Mouse (Mus musculus) hindbrain, embryonic 15.5 days (tissue): Measurements from ENCODE around the gene Gm2016. TPM values are rescaled to one million over a fixed set of nuclear protein-coding genes. Genes with fewer than 3 reads are reported as not detected.
"Not testable (repeated sequence)": the region's sequence is repeated elsewhere in the genome, so short reads cannot be mapped to it uniquely, and the experiment has no call there.

ENCODE experiments used
- ATAC-seq: fragments of 200-750 bp; cut with Nextera tagmentation; 2 replicates; pipeline ENCODE4 v1.8.0; 2017; ENCODE audit warnings: low read depth, moderate number of reproducible peaks, moderate TSS enrichment; ENCODE audit not compliant: low FRiP score
- H3K27ac ChIP-seq: fragments of 300-500 bp; sonication (generic); replicated peaks from 2 replicates; pipeline ENCODE4 v1.5.1; 2015; ENCODE audit warnings: mild to moderate bottlenecking, inconsistent platforms
- H3K27me3 ChIP-seq: fragments of 300-500 bp; sonication (generic); 2 replicates; pipeline ENCODE4 v1.6.1; 2015; ENCODE audit warnings: control low read depth, inconsistent platforms
- H3K36me3 ChIP-seq: fragments of 300-500 bp; sonication (generic); 2 replicates; pipeline ENCODE4 v1.6.1; 2015; ENCODE audit warnings: control low read depth, inconsistent platforms
- H3K4me1 ChIP-seq: fragments of 300-500 bp; sonication (generic); replicated peaks from 2 replicates; pipeline ENCODE4 v1.6.1; 2015; ENCODE audit warnings: control low read depth, inconsistent platforms
- H3K4me2 ChIP-seq: fragments of 300-500 bp; sonication (generic); 2 replicates; pipeline ENCODE4 v1.6.1; 2015; ENCODE audit warnings: moderate library complexity, mild to moderate bottlenecking, inconsistent platforms
- H3K4me3 ChIP-seq: fragments of 300-500 bp; sonication (generic); 2 replicates; pipeline ENCODE4 v1.5.1; 2015; ENCODE audit warnings: mild to moderate bottlenecking, inconsistent platforms
- H3K9ac ChIP-seq: fragments of 300-500 bp; sonication (generic); 2 replicates; pipeline ENCODE4 v1.6.1; 2015; ENCODE audit warnings: inconsistent platforms
- H3K9me3 ChIP-seq: fragments of 300-500 bp; sonication (generic); 2 replicates; pipeline ENCODE4 v1.6.1; 2016; ENCODE audit warnings: control low read depth, inconsistent platforms
- WGBS: fragments of 180-500 bp; shearing (Covaris S2); methylation state at CpG from one replicate; pipeline ENCODE4 v1.1.7; 2015; 5-methylcytosine and 5-hydroxymethylcytosine counted together
- polyA plus RNA-seq: library from polyadenylated mRNA; unstranded; fragments of >200 nt; fragmentation: Nextera tagmentation; extraction: Ambion mirVana; gene quantifications from 2 replicates; pipeline ENCODE4 v1.2.1, GENCODE M21; 2015

Gene Gm2016
- not detected in 2 replicates for polyA plus RNA-seq

DNA sequence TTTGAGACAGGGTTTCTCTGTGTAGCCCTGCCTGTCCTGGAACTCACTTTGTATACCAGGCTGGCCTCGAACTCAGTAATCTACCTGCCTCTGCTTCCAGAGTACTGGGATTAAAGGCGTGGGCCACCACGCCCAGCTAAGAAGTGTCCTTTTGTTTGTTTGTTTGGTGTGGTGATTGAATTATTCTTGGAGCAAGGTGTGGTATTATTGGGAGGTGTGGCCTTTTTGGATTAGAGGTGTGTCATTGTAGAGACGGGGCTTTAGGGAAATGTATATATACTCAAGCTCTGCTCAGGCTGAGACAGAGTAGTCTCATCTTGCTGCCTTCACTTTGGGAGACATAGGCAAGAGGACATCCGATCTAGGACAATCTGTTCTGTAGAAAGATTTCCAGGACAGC, at the start of gene Gm2016:
Gm2016 (plus strand) TSS at position 301 of the 400 bp plus-strand sequence.
- H3K27ac ChIP-seq, H3K27me3 ChIP-seq, H3K4me1 ChIP-seq, H3K36me3 ChIP-seq, H3K4me3 ChIP-seq, H3K9ac ChIP-seq, H3K4me2 ChIP-seq, ATAC-seq, H3K9me3 ChIP-seq: not testable (repeated sequence)
- WGBS, result 85% methylated on average over 5 of the region's 5 CpGs

DNA sequence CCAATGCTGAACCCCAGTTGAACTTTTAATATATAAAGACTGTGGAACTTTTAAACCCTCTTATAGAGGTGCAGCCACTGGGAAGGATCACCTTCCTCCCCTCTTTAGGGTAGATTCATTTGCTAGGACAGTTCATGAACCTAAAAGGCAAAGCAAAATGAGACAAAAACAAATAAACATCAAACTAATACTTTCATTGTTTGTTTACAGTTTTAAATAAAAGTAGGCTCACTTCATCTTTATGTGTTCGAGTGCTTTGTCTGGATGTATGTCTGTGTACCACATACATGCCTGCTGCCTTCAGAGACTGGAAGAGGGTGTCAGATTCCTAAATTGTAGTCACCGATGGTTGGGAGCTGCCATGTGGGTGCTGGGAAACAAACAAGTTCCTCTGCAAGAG, 31.6 kb upstream of the Gm2016 start, which contains the start of gene Gm2001:
Gm2001 (minus strand) TSS at position 101 of the 400 bp plus-strand sequence.
- H3K4me1 ChIP-seq, H3K9ac ChIP-seq, H3K27me3 ChIP-seq, H3K4me2 ChIP-seq, H3K36me3 ChIP-seq, ATAC-seq, H3K27ac ChIP-seq, H3K4me3 ChIP-seq, H3K9me3 ChIP-seq: not testable (repeated sequence)
- WGBS, result 85% methylated on average over 2 of the region's 2 CpGs

DNA sequence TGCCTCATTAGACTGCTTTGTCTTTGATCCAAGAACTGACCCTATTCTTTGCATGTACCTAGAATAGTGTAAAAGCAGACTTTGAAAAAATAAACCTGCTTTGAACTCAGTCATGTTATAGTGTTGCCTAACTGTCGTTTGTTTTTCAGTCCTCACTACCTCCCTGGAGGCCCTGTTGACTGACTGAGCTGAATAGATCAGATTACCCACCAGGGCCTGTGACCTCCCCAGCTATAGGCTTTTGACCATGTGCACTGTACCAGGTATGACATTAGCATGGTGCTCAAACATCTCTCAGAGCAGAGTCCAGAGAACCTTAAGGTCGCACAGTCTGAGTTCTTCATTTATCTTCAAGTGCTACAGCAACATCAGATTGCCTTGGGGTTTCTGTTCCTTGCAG, 23.2 kb upstream of the Gm2016 start:
- not testable (repeated sequence) for H3K36me3 ChIP-seq, H3K9me3 ChIP-seq, H3K27me3 ChIP-seq, H3K4me1 ChIP-seq, H3K9ac ChIP-seq, H3K4me2 ChIP-seq, ATAC-seq, H3K4me3 ChIP-seq, H3K27ac ChIP-seq
- no CpG with 5 or more reads among the region's 2 CpGs for WGBS

DNA sequence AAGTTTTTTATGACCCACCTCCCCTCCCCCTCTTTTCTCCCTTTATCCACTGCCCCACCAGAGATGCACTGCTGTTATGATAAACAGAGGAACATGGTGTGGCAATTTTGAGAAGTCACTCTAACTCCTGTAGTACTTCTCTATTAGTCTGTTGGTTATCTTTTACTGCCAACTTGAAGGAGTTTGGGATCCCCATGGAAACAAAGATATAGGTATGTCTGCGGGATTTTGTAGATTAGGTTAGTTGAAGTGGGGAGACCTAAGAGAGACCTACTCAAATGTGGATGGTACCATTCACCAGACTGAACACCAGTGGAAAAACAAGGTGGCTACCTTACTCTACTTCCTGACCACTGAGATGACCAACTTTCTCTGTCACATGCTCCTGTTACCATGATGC, 17.8 kb upstream of the Gm2016 start:
- H3K27ac ChIP-seq, ATAC-seq, H3K4me1 ChIP-seq: not testable (repeated sequence)

DNA sequence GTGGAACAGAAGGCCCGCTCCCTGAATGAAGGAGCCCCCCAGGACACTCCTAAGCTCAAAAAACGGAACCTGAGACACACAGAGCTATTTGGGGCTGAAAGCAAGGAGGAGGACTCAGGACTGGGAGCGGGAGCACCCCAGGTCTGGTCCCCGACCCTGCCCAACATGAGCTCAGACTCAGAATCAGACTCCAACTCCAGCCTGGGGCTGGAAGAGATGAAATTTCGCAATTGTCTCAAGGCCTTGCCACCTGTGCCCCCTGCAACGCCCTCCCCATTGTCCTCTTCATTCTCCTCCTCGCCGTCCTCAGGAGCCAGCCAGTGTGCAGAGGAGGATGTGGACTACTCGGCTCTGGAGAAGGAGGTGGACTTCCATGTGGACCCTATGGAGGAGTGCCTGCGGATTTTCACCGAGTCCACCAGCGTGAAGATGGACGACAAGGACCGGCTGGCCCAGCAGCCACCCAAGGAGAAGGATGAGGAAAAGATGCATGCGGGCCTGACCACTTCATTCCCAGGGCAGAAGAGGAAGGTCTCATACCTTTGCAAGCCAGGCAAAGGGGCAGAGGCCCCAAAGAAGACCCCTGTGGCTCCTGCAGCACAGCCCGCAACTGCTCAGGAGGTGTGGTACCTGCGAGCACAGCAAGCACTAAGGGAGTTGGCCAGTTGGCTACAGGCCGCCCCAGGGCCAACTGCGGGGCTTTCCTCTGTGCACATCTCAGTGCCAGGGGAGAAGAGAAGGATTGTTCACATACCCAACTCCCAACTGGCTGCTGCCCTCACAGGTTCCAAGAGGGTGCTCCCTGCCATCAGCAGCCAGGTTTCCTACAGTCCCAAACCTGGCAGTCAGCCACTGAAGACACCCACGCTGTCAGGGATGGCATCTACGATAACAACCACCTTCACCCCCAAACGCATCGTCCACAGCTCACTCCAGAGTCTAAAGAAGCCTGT, 11.9 kb upstream of the Gm2016 start:
- ATAC-seq, H3K4me1 ChIP-seq, H3K4me2 ChIP-seq, H3K9ac ChIP-seq, H3K4me3 ChIP-seq, H3K27me3 ChIP-seq, H3K36me3 ChIP-seq, H3K27ac ChIP-seq, H3K9me3 ChIP-seq: not testable (repeated sequence)
- WGBS, result 89% methylated on average over 23 of the region's 23 CpGs

More for the DNA sequence above, 17.8 kb upstream of the Gm2016 start:
- 86% methylated on average over 1 of the region's 1 CpGs for WGBS
- not testable (repeated sequence) for H3K9ac ChIP-seq, H3K9me3 ChIP-seq, H3K27me3 ChIP-seq, H3K36me3 ChIP-seq, H3K4me2 ChIP-seq, H3K4me3 ChIP-seq

DNA sequence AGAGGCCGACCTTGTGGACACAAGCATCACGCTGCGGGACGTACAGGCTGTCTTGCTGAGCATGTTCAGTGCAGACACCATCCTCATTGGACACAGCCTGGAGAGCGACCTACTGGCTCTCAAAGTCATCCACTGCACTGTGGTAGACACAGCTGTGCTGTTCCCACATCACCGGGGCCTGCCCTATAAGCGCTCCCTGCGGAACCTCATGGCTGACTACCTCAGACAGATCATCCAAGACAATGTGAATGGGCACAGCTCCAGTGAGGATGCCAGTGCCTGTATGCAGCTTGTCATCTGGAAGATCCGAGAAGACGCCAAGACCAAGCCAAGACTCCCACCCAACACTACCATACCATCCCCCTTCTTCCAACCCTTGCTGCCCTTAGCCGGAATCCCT, 10.2 kb upstream of the Gm2016 start:
- not testable (repeated sequence) for ATAC-seq

DNA sequence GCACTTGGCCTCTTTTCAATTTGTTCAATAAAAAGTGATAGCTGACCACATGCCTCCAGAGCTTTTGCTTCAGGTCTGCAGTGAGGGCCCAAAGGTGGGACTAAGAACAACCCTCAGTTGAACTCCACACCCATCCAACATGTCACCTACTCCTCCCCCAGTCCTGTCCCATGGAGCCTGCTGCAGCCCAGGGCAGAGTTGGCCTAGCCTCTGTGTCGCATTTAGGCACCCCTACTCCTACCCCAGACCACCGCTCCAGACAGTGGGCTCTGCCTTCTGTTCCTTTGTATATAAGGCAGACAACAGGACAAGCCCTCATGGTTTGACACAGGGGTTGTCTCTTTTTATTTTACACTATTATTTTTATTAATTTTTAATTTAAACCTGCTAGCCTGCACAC, 9.8 kb upstream of the Gm2016 start:
- not testable (repeated sequence) for ATAC-seq, H3K36me3 ChIP-seq, H3K9me3 ChIP-seq, H3K4me2 ChIP-seq, H3K4me3 ChIP-seq, H3K4me1 ChIP-seq, H3K27me3 ChIP-seq, H3K9ac ChIP-seq, H3K27ac ChIP-seq
- 88% methylated on average over 2 of the region's 2 CpGs for WGBS

More for the DNA sequence above, 10.2 kb upstream of the Gm2016 start:
- not testable (repeated sequence) for H3K4me1 ChIP-seq, H3K27me3 ChIP-seq, H3K4me2 ChIP-seq, H3K9ac ChIP-seq, H3K9me3 ChIP-seq, H3K36me3 ChIP-seq, H3K4me3 ChIP-seq, H3K27ac ChIP-seq
- WGBS, result 94% methylated on average over 10 of the region's 11 CpGs

DNA sequence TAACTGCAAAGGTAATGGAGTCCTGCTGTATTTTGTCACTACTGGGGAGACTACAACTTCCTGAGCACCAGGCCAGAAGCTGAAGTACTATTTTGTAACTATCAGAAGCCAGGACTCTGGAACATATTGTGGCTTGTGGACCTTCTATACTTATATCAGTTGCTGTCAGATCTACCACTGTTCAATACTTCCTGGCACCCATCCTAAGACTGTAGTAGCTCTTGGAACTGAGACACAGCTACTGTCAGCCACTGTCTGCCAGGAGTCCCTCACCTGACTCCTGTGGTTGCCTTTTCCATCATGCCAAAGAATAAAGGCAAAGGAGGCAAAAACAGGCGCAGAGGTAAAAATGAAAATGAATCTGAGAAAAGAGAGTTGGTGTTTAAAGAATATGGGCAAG, 21.2 kb downstream of the Gm2016 start, which contains the start of gene Gm2022:
Gm2022 (plus strand) TSS at position 301 of the 400 bp plus-strand sequence.
- H3K4me2 ChIP-seq, ATAC-seq, H3K4me3 ChIP-seq, H3K4me1 ChIP-seq, H3K36me3 ChIP-seq, H3K9ac ChIP-seq, H3K27ac ChIP-seq, H3K27me3 ChIP-seq, H3K9me3 ChIP-seq: not testable (repeated sequence)
- WGBS, result 92% methylated on average over 1 of the region's 1 CpGs

DNA sequence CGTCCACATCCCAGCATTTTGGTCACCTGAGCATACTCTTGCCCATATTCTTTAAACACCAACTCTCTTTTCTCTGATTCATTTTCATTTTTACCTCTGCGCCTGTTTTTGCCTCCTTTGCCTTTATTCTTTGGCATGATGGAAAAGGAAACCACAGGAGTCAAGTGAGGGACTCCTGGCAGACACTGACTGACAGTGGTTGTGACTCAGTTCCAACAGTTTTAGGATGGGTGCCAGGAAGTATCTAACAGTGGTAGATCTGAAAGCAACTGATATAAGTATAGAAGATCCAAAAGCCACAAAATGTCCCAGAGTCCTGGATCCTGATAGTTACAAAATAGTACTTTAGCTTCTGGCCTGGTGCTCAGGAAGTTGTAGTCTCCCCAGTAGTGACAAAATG, 45.8 kb downstream of the Gm2016 start, which contains the start of gene Gm2035:
Gm2035 (minus strand) TSS at position 137 of the 400 bp plus-strand sequence.
- not testable (repeated sequence) for H3K27me3 ChIP-seq, H3K4me3 ChIP-seq, H3K9me3 ChIP-seq, H3K27ac ChIP-seq, H3K4me1 ChIP-seq, H3K36me3 ChIP-seq, ATAC-seq, H3K9ac ChIP-seq, H3K4me2 ChIP-seq
- 78% methylated on average over 2 of the region's 2 CpGs for WGBS

Other genes with a start within 250 kb of the Gm2016 start
- not detected in 2 replicates for gene Gm16381, start 229.5 kb upstream of the Gm2016 start, polyA plus RNA-seq
- not detected in 2 replicates for gene Gm21319, start 98.3 kb upstream of the Gm2016 start, polyA plus RNA-seq
- gene Gm21936, start 78.6 kb upstream of the Gm2016 start, polyA plus RNA-seq, result not detected in 2 replicates
- not detected in 2 replicates for gene BB287469, start 57.5 kb upstream of the Gm2016 start, polyA plus RNA-seq
- not detected in 2 replicates for gene Gm2001, start 31.7 kb upstream of the Gm2016 start, polyA plus RNA-seq
- gene Gm2022, start 21.3 kb downstream of the Gm2016 start, polyA plus RNA-seq, result not detected in 2 replicates
- gene Gm2035, start 45.8 kb downstream of the Gm2016 start, polyA plus RNA-seq, result not detected in 2 replicates
- gene Gm2042, start 80.0 kb downstream of the Gm2016 start, polyA plus RNA-seq, result not detected in 2 replicates
- gene Gm2075, start 137.8 kb downstream of the Gm2016 start, polyA plus RNA-seq, result not detected in 2 replicates
- not detected in 2 replicates for gene Gm6803, start 144.7 kb downstream of the Gm2016 start, polyA plus RNA-seq
- not detected in 2 replicates for gene Gm2056, start 152.9 kb downstream of the Gm2016 start, polyA plus RNA-seq
- not detected in 2 replicates for gene Gm16368, start 209.6 kb downstream of the Gm2016 start, polyA plus RNA-seq